Mouse (Mus musculus) intestine, postnatal 0 days (tissue): ENCODE measurements at regions not wholly inside any gene's neighbourhood (a gene's known extent, or its start where the extent isn't known, plus 50 kb on each side); places are given as distances from the start of the nearest gene placed in this dataset.

Experiments
- ATAC-seq: fragments of 200-750 bp; cut with Nextera tagmentation; 2 replicates; pipeline ENCODE4 v1.8.0; 2017; ENCODE audit warnings: mild to moderate bottlenecking, moderate TSS enrichment, moderate library complexity
- H3K27ac ChIP-seq: fragments of 300-500 bp; sonication (generic); 2 replicates; pipeline ENCODE4 v1.5.1; 2014; ENCODE audit warnings: mild to moderate bottlenecking, low read depth, low read length, moderate library complexity
- H3K27me3 ChIP-seq: fragments of 300-500 bp; sonication (generic); replicated peaks from 2 replicates; pipeline ENCODE4 v1.6.1; 2014; ENCODE audit warnings: low read length, mixed read lengths; ENCODE audit not compliant: control insufficient read depth, insufficient read depth
- H3K36me3 ChIP-seq: fragments of 300-500 bp; sonication (generic); 2 replicates; pipeline ENCODE4 v1.6.1; 2014; ENCODE audit warnings: mild to moderate bottlenecking, moderate library complexity; ENCODE audit not compliant: control insufficient read depth, insufficient read depth
- H3K4me1 ChIP-seq: fragments of 300-500 bp; sonication (generic); replicated peaks from 2 replicates; pipeline ENCODE4 v1.6.1; 2014; ENCODE audit warnings: antibody characterized with exemption, low read length, mixed read lengths; ENCODE audit not compliant: control insufficient read depth, insufficient read depth
- H3K4me2 ChIP-seq: fragments of 300-500 bp; sonication (generic); replicated peaks from 2 replicates; pipeline ENCODE4 v1.6.1; 2014; ENCODE audit warnings: low read depth, mild to moderate bottlenecking, moderate library complexity
- H3K4me3 ChIP-seq: fragments of 300-500 bp; sonication (generic); 2 replicates; pipeline ENCODE4 v1.5.1; 2014; ENCODE audit warnings: low read depth, low read length
- H3K9ac ChIP-seq: fragments of 300-500 bp; sonication (generic); 2 replicates; pipeline ENCODE4 v1.6.1; 2014; ENCODE audit warnings: mild to moderate bottlenecking, low read depth, low read length
- H3K9me3 ChIP-seq: fragments of 300-500 bp; sonication (generic); 2 replicates; pipeline ENCODE4 v1.6.1; 2016; ENCODE audit warnings: mixed run types; ENCODE audit not compliant: control insufficient read depth
- CTCF ChIP-seq: sonication (generic); IDR thresholded peaks from 2 replicates; pipeline ENCODE4 v1.5.1; 2016; ENCODE audit warnings: low read depth, mild to moderate bottlenecking, control low read depth, antibody characterized with exemption, moderate library complexity
- WGBS: fragments of 180-500 bp; shearing (Covaris S2); extraction: QIAGEN DNeasy Blood & Tissue Kit; methylation state at CpG from one replicate; pipeline ENCODE4 v1.1.7; 2014; 5-methylcytosine and 5-hydroxymethylcytosine counted together

DNA sequence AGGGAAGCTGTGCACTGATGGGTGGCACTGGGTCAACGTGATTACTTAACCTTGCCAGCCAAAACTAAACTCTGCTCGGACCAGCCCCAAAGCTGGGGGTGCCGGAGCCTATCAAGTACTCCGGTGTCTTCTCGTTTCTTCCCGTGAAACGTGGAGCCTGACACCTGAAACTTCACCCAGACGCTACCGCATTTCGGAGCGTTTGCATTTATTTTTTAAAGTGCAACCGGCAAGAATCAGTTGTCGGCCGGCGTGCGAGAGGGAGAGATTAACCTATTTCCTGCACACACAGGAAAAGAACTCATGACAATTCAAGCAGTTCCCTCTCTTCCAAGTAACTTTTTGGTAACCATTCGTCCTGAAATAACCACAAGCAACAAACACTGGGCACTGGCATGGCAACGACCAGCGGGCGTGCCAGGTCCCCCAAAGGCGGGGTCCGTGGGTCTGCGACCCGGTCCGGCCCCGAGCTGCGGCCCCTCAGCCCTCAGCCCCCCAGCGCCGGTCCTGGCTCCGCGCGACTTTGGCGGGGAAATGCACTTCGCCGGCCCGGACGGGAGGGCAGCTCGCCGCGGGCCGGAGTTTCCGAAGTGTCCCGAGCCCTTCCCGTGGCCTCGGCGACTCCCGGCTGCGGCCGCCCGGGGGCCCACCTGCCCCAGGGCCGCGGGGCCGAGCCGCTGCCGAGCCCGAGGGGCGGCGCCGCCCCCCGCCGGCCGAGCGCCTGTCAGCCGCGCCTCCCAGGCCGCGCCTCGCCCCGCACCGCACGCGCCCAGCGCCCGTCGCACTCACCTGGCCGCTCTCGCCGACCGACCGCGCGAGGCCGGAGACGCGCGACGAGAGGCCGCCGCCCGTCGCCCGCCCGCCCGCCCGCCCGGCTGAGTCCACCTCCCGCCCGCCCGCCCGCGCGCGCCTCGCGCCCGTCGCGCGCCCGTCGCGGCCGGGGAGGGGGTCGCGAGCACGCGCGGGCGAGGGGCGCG lies 1861.7 kb upstream of the Lrrc6 start:
- no peaks in the 10 kb centered on the region for H3K9me3 ChIP-seq
- H3K4me2 ChIP-seq = peak overlapping the region; percentile 80
- no peaks in the 10 kb centered on the region for H3K27me3 ChIP-seq
- peak overlapping the region; percentile 97 for H3K9ac ChIP-seq
- no peaks in the 10 kb centered on the region for H3K4me1 ChIP-seq
- H3K27ac ChIP-seq = peak overlapping the region; percentile 96
- H3K4me3 ChIP-seq = peak overlapping the region; percentile 90
- no peak for TF ChIP-seq CTCF
- H3K36me3 ChIP-seq = no peaks in the 10 kb centered on the region
- ATAC-seq = peak; percentile 76
- WGBS = 2% methylated on average over 78 of the region's 121 CpGs

DNA sequence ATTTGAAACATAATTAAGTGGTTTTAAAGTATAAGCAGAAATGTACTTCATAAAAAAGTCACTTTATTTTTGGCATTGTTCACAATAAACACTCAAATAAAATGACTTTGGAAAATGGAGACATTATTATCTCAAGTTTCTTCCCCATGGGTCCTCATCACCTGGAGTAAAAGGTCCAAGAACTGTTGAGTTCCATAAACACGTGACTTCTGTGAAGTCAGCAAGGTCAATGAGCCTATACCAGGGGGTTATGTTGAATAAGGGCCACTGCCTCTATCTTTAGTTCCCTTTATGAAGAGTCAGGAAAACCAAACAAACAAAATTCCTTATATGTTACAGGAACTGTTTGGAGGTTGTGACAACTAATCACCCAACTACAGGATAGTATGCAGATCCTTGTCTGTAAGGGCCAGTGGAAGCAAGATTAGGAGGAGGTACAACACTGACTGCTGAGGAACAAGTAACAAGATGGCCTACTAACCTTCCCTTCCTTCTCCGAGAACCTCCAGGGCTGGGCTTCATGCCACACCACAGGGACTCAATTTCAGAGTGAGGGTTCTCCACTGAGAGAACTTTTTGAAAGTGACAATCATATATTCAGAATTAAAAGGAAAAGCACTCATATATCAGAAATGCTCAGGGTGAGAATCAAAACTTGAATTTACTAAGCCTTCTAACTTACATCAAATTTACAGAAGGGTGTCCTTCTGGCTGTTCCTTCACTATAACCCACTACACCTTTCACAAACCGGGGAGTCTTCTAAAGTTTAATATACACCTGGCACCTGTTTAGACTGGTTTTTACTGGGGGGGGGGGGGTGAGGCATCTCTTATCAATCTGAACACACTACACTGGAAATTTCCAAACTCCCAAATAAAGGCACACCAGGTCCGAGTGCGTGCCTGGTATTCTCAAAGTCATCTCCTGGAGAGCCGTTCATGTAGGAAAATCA lies 1860.5 kb upstream of the Lrrc6 start:
- Histone ChIP-seq H3K4me1 (no peaks in the 10 kb centered on the region), H3K4me2 (peak overlapping the region; percentile 80), H3K9me3 (no peaks in the 10 kb centered on the region), H3K27ac (peak overlapping the region; percentile 96; the same call in 1 of the 2 replicates), H3K4me3 (peak overlapping the region; percentile 90), H3K36me3 (no peaks in the 10 kb centered on the region), H3K27me3 (no peaks in the 10 kb centered on the region), H3K9ac (peak overlapping the region; percentile 97)
- ATAC-seq = no peak
- 26% methylated on average over 6 of the region's 6 CpGs for WGBS
- no peak for TF ChIP-seq CTCF

DNA sequence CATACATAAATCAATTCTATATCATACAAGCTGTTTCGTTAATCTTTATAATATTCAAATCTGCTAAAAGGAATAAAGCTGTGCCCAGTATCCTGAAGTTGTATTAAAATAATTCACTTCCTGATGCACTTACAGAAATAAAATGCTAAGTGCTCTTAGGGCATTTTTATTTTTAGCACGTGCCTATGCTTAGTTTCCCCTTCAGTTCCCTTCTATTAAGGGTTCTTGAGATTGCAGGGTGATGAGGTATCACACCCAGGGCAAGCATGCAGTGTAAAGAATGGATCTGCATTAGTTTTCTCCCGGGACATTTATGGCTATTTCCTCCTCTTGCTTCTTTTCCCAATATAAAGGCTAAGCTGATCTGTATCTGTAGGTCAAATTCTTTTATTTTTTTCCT lies 1858.8 kb upstream of the Lrrc6 start:
- no peaks in the 10 kb centered on the region for H3K27me3 ChIP-seq
- H3K27ac ChIP-seq = no peak overlapping the region
- H3K9me3 ChIP-seq = no peaks in the 10 kb centered on the region
- no peak overlapping the region for H3K4me2 ChIP-seq
- ATAC-seq = no peak
- H3K4me3 ChIP-seq = no peak overlapping the region
- H3K9ac ChIP-seq = no peak overlapping the region
- no peaks in the 10 kb centered on the region for H3K36me3 ChIP-seq
- WGBS = 44% methylated on average over 3 of the region's 3 CpGs
- no peak for TF ChIP-seq CTCF
- H3K4me1 ChIP-seq = no peaks in the 10 kb centered on the region

DNA sequence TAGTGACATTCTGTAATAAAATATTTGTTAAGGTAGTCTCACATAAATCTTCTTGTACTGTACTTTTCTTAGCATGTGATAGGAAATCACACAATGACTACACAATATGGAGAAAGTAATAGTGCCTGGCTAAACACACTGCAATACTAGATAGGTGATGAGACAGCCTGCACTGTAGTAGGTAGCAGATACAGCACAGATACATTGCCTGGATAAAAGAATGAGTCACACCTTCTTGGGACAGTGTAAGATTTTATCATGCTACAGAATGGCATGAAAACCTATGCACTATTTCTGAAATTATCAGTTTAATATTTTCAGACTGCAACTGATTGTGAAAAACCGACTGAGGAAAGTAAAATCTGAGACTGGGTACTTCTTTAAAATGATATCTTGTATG lies 1855.2 kb upstream of the Lrrc6 start:
- H3K4me2 ChIP-seq = no peak overlapping the region
- no peak overlapping the region for H3K9ac ChIP-seq
- H3K4me1 ChIP-seq = no peaks in the 10 kb centered on the region
- H3K27me3 ChIP-seq = no peaks in the 10 kb centered on the region
- 84% methylated on average over 1 of the region's 1 CpGs for WGBS
- no peaks in the 10 kb centered on the region for H3K36me3 ChIP-seq
- no peak for ATAC-seq
- H3K27ac ChIP-seq = no peak overlapping the region
- H3K9me3 ChIP-seq = no peaks in the 10 kb centered on the region
- no peak overlapping the region for H3K4me3 ChIP-seq
- TF ChIP-seq CTCF = no peak

DNA sequence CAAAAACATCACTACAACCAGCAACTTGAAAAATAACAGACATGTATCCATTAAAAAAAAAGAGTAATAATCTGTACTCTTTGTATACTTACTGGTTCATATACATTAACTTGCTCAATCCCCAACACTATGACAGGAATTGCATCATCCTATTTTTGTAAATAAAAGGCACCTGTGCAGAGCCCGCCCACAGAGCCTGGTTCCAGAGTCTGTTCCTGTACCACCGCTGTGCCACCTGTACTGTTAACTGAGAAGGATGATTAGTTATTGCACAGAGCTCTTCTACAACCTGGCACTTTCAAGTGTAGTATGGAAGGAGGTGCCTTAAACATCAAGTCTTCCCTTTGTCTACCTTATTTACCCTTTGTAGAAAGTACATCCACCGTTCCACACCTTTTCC lies 1843.9 kb upstream of the Lrrc6 start:
- no peaks in the 10 kb centered on the region for H3K9me3 ChIP-seq
- H3K36me3 ChIP-seq = 0 out of 2 replicates have a peak, but pooled peaks cover 8% of the 10 kb centered on the region
- no peak overlapping the region for H3K9ac ChIP-seq
- no peak for TF ChIP-seq CTCF
- no peaks in the 10 kb centered on the region for H3K27me3 ChIP-seq
- H3K27ac ChIP-seq = no peak overlapping the region
- WGBS = 75% methylated on average over 3 of the region's 3 CpGs
- 0 out of 2 replicates have a peak, but pooled peaks cover 2% of the 10 kb centered on the region for H3K4me1 ChIP-seq
- no peak overlapping the region for H3K4me3 ChIP-seq
- no peak for ATAC-seq
- H3K4me2 ChIP-seq = no peak overlapping the region

DNA sequence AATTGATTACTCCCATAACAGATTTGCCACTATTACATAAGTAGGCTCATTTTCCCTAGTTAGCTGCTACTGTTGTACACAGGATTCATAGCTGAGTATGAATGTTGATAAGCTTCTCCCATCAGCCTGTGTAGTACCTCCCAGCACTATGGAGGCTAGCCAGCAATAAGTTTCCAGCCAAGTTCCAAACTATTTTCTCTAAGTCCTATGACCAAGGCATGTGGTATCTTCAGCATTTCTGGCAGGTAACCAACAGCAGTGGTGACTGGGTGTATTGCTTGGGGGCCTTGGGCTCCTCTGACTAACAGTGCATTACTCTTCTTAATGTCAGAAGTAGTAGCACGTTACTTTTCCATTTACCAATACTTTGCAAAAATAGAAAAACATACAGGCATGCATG lies 1841.8 kb upstream of the Lrrc6 start:
- Histone ChIP-seq H3K27me3 (no peaks in the 10 kb centered on the region), H3K9me3 (no peaks in the 10 kb centered on the region), H3K36me3 (0 out of 2 replicates have a peak, but pooled peaks cover 8% of the 10 kb centered on the region), H3K4me1 (0 out of 2 replicates have a peak, but pooled peaks cover 2% of the 10 kb centered on the region), H3K4me2 (no peak overlapping the region), H3K4me3 (no peak overlapping the region), H3K27ac (no peak overlapping the region), H3K9ac (no peak overlapping the region)
- TF ChIP-seq CTCF = no peak
- no peak for ATAC-seq
- 82% methylated on average over 1 of the region's 1 CpGs for WGBS
